Mouse (Mus musculus) cortical plate, adult 2 months (tissue): ENCODE results near the gene Intu.

Experiments used
- CTCF ChIP-seq: fragments of 200-500 bp; IDR thresholded peaks from 2 replicates; pipeline ENCODE4 v1.5.1; 2011; ENCODE audit warnings: mild to moderate bottlenecking, control low read depth, low read length; ENCODE audit not compliant: insufficient read depth; ENCODE audit errors: extremely low read depth
- POLR2A ChIP-seq: fragments of 200-500 bp; IDR thresholded peaks from 2 replicates; pipeline ENCODE4 v1.6.1; 2011; ENCODE audit warnings: mild to moderate bottlenecking, low read length, control low read depth; ENCODE audit not compliant: insufficient read depth; ENCODE audit errors: extremely low read depth

DNA sequence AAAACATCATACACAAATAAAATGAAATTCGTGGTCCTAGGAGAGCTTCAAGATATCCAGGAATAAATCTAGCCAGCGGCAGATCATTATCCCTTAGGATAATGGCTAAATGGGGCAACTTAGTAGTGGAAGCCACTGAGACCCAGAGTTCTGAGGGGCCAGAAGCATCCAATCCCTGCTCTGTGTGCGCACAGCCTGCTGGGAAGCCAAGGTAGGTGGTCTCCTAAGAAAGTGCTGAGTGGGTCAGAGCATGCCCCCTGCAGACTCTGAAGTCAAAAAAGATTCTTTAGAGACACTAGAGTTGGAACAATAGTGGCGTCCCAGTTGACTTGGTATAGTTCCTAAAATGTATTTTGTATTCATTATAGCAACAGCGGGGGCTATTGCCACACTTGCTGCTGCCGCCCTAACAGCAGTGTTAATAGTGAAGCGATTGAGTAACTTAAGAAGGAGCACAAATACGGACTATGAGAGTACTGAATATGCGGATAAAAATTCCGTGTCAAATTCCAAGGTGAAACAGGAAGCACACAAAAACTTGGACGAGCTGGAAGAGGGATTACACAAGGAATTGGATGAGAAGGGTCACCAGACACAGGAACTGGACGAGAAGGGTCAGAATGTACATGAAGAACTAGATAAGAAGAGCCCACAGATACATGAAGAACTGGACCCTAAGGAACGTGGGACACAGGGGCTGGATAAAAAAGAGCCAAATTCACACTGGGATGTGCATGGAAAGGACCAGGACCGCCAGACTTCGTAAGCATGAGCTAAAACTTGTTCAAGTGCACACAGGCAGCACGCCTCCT lies 213.1 kb downstream of the Intu start, which contains the start of gene Hspa4l:
- TF ChIP-seq POLR2A (no peak), CTCF (no peak)
